Mouse (Mus musculus): ENCODE measurements around the gene Kcnk10. TPM values are rescaled to one million over a fixed set of nuclear protein-coding genes. Genes with fewer than 3 reads are reported as not detected.

The Kcnk10 gene
- polyA plus RNA-seq, 1 experiment from 2014 or later = 27.2 TPM

Other genes with a start within 250 kb of the Kcnk10 start
- gene Spata7, start 49.8 kb upstream of the Kcnk10 start, polyA plus RNA-seq (2015; fragmentation: Nextera tagmentation; extraction: Ambion mirVana) = 27.6 and 31.2 TPM in 2 replicates
- gene Ptpn21, start 159.1 kb upstream of the Kcnk10 start, polyA plus RNA-seq (2015; fragmentation: Nextera tagmentation; extraction: Ambion mirVana) = 4.5 and 5.3 TPM in 2 replicates
- gene Zc3h14, start 168.7 kb upstream of the Kcnk10 start, polyA plus RNA-seq (2015; fragmentation: Nextera tagmentation; extraction: Ambion mirVana) = 117 and 130 TPM in 2 replicates

All from neural tube, embryonic 13.5 days (tissue).